Mouse (Mus musculus) heart, adult 18-20 months (tissue): ENCODE measurements around the gene Fam98c. TPM values are rescaled to one million over a fixed set of nuclear protein-coding genes. Genes with fewer than 3 reads are reported as not detected.

Source experiments
- DNase-seq, 2 experiments: peaks; one replicate each; pipeline ENCODE4 v3.0.0; 2021 to 2022; ENCODE audit warnings: mixed read lengths in 1 of 2
- total RNA-seq, 2 experiments: library from RNA; stranded (reverse); gene quantifications; 2 replicates each; pipeline ENCODE4 v1.2.3; 2021

The Fam98c gene
- total RNA-seq, 2 experiments from 2014 or later, result 10.4 to 12.1 TPM

- DNase-seq, result peak; percentile 56
Observed at GRCm38 (mm10) chr7:29108992-29109955, 46.8 kb downstream of the Fam98c start.

Other genes with a start within 250 kb of the Fam98c start
- gene Actn4, start 193.9 kb downstream of the Fam98c start, total RNA-seq, result 10 to 100 TPM; 64.7 to 66.4 TPM
- 100 to 1,000 TPM; 166 to 176 TPM for gene Eif3k, start 174.4 kb downstream of the Fam98c start, total RNA-seq
- gene Map4k1, start 174.2 kb downstream of the Fam98c start, total RNA-seq, result 1 to 10 TPM in 1 of 2 experiments, under 1 TPM in 1; 0.45 to 4.2 TPM
- gene Ryr1, start 31.1 kb downstream of the Fam98c start, total RNA-seq, result under 1 TPM; 0.07 to 0.13 TPM
- gene Rasgrp4, start 21.4 kb downstream of the Fam98c start, total RNA-seq, result 1 to 10 TPM in 1 of 2 experiments, under 1 TPM in 1; 0.92 to 1.1 TPM
- gene Ggn, start 14.0 kb upstream of the Fam98c start, total RNA-seq, result under 1 TPM; 0.25 to 0.28 TPM
- gene Spred3, start 14.2 kb upstream of the Fam98c start, total RNA-seq, result under 1 TPM; 0.60 to 0.77 TPM
- 100 to 1,000 TPM; 119 to 124 TPM for gene Psmd8, start 24.5 kb upstream of the Fam98c start, total RNA-seq
- gene Catsperg1, start 57.8 kb upstream of the Fam98c start, total RNA-seq, result under 1 TPM in 1 of 2 experiments, not detected in 1; 0.89 TPM
- 1 to 10 TPM; 2.7 to 2.9 TPM for gene Kcnk6, start 76.3 kb upstream of the Fam98c start, total RNA-seq
- gene Yif1b, start 82.1 kb upstream of the Fam98c start, total RNA-seq, result 10 to 100 TPM; 66.3 to 69.2 TPM
- 1 to 10 TPM in 1 of 2 experiments, under 1 TPM in 1; 0.77 to 1.6 TPM for gene 2200002D01Rik, start 92.2 kb upstream of the Fam98c start, total RNA-seq
- gene Spint2, start 125.7 kb upstream of the Fam98c start, total RNA-seq, result 10 to 100 TPM; 45.7 to 53.8 TPM
- 1 to 10 TPM; 5.8 to 7.5 TPM for gene Ppp1r14a, start 133.1 kb upstream of the Fam98c start, total RNA-seq
- 1 to 10 TPM in 1 of 2 experiments, under 1 TPM in 1; 0.47 to 1.1 TPM for gene Dpf1, start 147.7 kb upstream of the Fam98c start, total RNA-seq